Mouse (Mus musculus) cortical plate, adult 2 months (tissue): Measurements from ENCODE around the gene Prrt2. TPM values are rescaled to one million over a fixed set of nuclear protein-coding genes. Genes with fewer than 3 reads are reported as not detected.

ENCODE experiments used
- H3K27ac ChIP-seq: fragments of 200-500 bp; 2 replicates; pipeline ENCODE4 v1.5.1; 2012; ENCODE audit warnings: low read length, control low read depth, inconsistent platforms; ENCODE audit not compliant: insufficient read depth
- H3K4me1 ChIP-seq: fragments of 200-500 bp; 2 replicates; pipeline ENCODE4 v1.6.1; 2011; ENCODE audit warnings: low read length; ENCODE audit not compliant: control insufficient read depth, insufficient read depth
- H3K4me3 ChIP-seq: fragments of 200-500 bp; 2 replicates; pipeline ENCODE4 v1.5.1; 2011; ENCODE audit warnings: mild to moderate bottlenecking, low read length, control low read depth; ENCODE audit not compliant: insufficient read depth
- CTCF ChIP-seq: fragments of 200-500 bp; IDR thresholded peaks from 2 replicates; pipeline ENCODE4 v1.5.1; 2011; ENCODE audit warnings: mild to moderate bottlenecking, control low read depth, low read length; ENCODE audit not compliant: insufficient read depth; ENCODE audit errors: extremely low read depth
- POLR2A ChIP-seq: fragments of 200-500 bp; IDR thresholded peaks from 2 replicates; pipeline ENCODE4 v1.6.1; 2011; ENCODE audit warnings: mild to moderate bottlenecking, low read length, control low read depth; ENCODE audit not compliant: insufficient read depth; ENCODE audit errors: extremely low read depth
- polyA plus RNA-seq: library from polyadenylated mRNA; depleted of rRNA; stranded (reverse); fragments of >200 nt; gene quantifications from 2 replicates; pipeline ENCODE4 v1.2.3, GENCODE M21; 2012

Gene Prrt2
- polyA plus RNA-seq, 1 experiment = 405 TPM

DNA sequence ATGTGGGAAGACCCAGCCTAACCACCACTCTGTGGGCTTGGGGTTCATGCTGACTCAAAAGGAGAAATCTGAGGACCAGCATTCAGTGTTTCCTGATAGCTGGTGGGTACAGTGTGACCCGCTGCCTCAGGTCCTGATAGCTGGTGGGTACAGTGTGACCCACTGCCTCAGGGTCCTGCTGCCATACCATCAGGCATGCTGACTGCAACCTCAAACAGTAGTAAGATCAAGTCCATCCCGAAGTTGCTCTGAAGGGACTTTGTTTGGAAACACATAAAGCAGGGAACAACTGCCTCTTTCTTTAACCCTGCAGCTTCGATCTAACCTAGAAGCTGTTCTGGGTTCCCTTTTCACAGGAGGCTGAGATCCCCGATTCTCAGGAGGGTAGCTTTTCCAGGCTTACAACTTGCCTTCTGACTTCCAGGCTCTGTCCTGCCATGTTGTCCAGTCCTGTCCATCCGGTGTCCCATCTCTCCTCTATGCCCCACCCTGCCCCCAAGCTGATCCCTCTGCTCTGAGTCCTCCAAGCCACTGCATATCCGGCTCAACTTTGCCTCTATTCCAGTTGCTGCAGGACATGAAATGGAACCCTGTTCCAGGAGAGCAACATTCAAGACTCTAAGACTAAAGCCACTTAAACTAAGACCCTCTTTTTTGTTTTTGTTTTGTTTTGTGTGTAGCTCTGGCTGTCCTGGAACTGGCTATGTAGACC is 13.5 kb downstream of the Prrt2 start:
- TF ChIP-seq POLR2A (no peak), CTCF (no peak)
- Histone ChIP-seq H3K4me3 (no peak overlapping the region), H3K27ac (no peak overlapping the region), H3K4me1 (peaks cover 2% of the 10 kb centered on the region; the same call in 1 of the 2 replicates)

DNA sequence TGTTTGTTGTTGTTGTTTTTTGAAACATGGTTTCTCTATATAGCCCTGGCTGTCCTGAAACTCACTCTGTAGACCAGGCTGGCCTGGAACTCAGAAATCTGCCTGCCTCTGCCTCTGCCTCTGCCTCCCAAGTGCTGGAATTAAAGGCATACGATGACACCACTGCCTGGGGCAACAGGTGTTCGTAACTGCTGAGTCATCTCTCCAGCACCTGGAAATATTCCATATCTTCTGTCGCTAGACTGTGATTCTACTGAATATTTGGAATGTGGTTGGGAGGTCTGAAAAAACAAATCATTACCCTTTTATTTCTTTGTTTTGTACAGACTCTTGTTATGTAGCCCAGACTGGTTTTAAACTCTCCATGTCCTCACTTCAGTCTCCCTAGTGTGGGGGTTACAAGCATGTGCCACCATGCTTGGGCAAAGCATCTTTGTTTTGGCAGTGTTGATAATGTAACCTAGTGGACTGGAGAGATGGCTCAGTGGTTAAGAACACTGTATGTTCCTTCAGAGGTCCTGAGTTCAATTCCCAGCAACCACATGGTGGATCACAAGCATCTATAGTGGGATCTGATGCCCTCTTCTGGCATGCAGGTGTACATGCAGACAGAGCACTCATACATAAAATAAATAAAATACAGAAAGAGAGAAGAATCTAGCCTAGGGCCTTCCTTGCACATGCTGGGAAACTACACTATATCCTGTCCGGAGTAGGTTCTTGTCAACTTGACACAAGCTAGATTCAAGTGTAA is 16.7 kb downstream of the Prrt2 start:
- Histone ChIP-seq H3K4me3 (no peak overlapping the region), H3K27ac (no peak overlapping the region), H3K4me1 (peaks cover 2% of the 10 kb centered on the region; the same call in 1 of the 2 replicates)
- no peak for TF ChIP-seq CTCF
- no peak for TF ChIP-seq POLR2A

DNA sequence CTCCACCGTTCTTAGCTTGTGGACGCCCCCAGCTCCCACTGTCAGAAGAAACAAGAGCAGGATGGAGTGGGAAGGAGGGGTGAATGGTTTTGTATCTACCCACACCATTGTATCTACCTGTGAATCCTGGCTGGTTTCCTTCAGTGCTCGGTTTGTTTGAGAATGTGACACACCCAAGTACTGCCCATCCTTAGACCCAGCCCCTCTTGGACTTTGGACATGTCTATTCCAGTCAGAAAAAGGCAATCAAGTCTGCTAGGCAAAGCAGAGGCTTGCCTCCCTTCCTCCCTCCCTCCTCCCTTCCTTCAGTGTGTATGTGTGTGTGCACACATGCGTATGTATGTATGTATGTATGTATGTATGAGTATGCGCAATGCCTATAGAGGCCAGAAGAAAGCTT is 17.4 kb downstream of the Prrt2 start:
- H3K27ac ChIP-seq = no peak overlapping the region
- TF ChIP-seq POLR2A = no peak
- TF ChIP-seq CTCF = no peak
- H3K4me1 ChIP-seq = no peaks in the 10 kb centered on the region; the same call in 1 of the 2 replicates
- no peak overlapping the region for H3K4me3 ChIP-seq

DNA sequence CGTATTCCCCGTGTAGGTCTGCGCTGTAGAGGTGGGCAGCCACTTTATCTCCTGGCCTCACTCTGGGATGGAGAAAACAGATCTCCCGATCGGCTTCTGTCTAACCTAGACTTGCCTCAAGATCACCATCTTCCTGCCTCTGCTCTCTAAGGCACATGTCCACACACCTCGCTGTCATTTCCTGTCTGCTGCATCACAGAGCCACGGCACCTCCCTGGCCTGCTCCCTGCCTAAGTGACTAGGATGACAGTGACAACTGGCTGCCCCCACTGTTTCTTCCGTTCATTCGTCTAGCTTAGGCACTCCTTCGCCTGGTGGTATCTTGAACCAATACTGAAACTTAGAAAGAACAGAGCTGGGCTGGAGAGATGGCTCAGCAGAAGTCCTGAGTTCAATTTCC is 21.4 kb downstream of the Prrt2 start:
- TF ChIP-seq POLR2A (no peak), CTCF (no peak)
- H3K27ac ChIP-seq = no peak overlapping the region
- H3K4me3 ChIP-seq = no peak overlapping the region
- H3K4me1 ChIP-seq = no peaks in the 10 kb centered on the region

DNA sequence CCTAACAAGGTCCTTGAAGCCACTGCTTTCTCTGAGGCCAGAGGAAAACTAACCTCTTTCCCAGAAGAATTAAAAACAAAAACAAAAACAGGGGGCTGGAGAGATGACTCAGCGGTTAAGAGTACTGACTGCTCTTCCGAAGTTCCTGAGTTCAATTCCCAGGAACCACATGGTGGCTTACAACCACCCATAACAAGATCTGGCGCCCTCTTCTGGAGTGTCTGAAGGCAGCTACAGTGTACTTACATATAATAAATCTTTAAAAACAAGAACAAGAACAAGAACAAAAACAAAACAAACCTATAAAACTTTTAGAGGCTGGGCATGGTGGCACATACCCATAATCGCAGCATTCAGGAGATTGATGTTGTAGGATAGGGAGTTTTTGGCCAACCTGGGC is 24.6 kb downstream of the Prrt2 start:
- H3K27ac ChIP-seq = no peak overlapping the region
- TF ChIP-seq CTCF = no peak
- TF ChIP-seq POLR2A = no peak

DNA sequence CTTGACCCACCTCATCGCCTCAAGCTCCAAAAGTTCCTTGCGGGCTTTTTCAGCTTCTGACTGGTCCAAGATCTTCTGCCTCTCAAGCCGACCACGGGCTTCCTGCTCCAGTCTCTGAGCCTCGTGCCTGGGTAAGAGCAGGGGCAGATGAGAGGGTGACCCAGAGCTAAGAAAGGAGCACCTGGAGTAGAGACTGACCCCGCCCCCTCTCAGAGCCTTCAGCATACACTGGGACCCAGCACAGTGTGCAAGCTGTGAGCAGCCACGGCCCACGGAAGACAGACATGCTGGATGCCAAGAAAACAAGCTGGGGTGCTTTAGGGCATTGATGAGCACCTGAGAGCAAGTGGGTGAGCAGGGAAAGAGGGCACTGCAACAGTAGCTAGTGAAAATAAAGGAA is 32.2 kb downstream of the Prrt2 start:
- Histone ChIP-seq H3K4me3 (no peak overlapping the region), H3K4me1 (no peaks in the 10 kb centered on the region)
- no peak for TF ChIP-seq CTCF
- TF ChIP-seq POLR2A = no peak

More for the DNA sequence above, 24.6 kb downstream of the Prrt2 start:
- Histone ChIP-seq H3K4me1 (no peaks in the 10 kb centered on the region), H3K4me3 (no peak overlapping the region)

DNA sequence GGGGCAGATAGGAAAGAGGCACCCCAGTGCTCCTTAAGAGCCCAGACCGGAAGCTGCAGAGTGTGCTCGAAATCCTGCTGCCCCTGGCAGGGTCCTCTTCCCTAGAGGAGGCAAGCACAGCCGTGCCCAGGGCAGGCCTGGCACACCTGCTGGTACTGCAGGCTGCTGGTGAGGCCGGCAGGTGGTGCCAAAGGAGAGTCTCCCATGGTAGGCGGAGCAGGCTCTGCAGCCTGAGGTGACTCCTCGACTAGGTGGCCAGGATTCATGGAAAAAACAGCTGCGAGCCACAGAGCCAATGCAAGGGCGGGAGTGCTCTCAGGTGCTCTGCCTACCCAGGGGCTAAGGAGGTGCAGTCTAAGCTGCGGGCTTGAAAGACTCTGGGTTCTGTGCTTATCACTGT is 34.7 kb downstream of the Prrt2 start:
- Histone ChIP-seq H3K27ac (no peak overlapping the region), H3K4me3 (no peak overlapping the region), H3K4me1 (no peaks in the 10 kb centered on the region)
- TF ChIP-seq POLR2A (no peak), CTCF (peak; percentile 49)

More for the DNA sequence above, 32.2 kb downstream of the Prrt2 start:
- no peak overlapping the region for H3K27ac ChIP-seq

DNA sequence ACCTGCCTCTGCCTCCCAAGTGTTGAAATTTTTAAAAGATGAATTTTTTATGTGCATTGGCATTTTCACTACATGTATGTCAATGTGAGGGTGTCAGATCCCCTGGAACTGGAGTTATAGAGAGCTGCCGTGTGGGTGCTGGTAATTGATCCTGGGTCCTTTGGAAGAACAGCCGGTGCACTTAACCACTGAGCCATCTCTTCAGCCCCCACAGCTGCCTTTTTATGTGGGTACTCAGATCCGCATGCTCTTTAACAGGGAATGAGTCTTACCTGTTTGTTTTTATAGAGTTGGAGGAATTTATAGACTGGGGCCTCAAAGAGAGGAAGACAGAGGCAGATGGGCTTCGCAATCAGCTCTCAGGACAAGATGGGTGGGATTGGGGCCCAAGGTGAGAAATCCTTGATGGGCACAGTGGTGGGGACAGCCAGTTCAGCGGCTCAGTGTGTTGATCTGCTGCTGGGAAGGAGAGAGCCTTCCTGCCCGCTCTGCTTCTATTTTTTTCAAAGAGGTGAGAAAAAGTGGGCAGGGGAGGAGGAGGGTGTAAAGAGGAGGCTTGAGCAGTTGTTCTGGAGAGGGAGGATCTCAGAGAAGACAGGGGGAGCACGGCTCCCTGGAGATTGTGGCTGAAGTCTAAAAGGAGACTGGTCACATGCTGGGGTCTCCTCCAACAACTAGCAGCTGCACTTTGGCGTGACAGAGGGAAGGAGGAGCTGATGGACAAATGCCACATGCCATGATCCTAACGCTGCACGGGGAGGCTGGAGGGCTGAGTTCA is 36.2 kb downstream of the Prrt2 start:
- TF ChIP-seq POLR2A = no peak
- no peak for TF ChIP-seq CTCF
- Histone ChIP-seq H3K27ac (no peak overlapping the region), H3K4me3 (no peak overlapping the region), H3K4me1 (no peaks in the 10 kb centered on the region)

DNA sequence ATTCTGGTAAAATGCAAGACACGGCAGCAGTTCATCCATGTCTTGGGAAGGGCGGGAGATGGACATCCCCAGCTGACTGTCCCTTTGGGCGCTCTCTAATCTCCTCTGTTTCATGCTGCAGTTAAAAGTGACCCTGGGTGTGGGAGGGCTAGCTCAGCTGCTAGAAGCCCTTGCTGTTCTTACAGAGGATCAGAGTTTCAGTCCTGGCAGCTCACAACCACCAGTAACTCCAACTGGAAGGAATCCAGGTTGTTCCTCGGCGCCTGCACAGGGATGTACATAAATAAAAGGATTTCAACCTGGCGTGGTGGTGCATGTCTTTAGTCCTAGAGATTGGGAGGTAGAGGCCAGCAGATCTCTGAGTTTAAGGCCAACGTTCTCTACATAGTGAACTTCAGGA is 37.9 kb downstream of the Prrt2 start:
- H3K4me1 ChIP-seq = 0 out of 2 replicates have a peak, but pooled peaks cover 1% of the 10 kb centered on the region
- H3K4me3 ChIP-seq = no peak overlapping the region
- H3K27ac ChIP-seq = no peak overlapping the region
- TF ChIP-seq CTCF = no peak
